Mouse (Mus musculus) C2C12 (cell line): Measurements from ENCODE around the gene Robo1. TPM values are rescaled to one million over a fixed set of nuclear protein-coding genes. Genes with fewer than 3 reads are reported as not detected.

Source experiments
- H3K27me3 ChIP-seq: one replicate; pipeline ENCODE4 v1.6.1; 2011; ENCODE audit not compliant: control insufficient read depth, insufficient read depth, insufficient read length
- H3K36me3 ChIP-seq: one replicate; pipeline ENCODE4 v1.6.1; 2011; ENCODE audit not compliant: control insufficient read depth, insufficient read depth
- H3K4me3 ChIP-seq: one replicate; pipeline ENCODE4 v1.5.1; 2011; ENCODE audit warnings: mild to moderate bottlenecking, control low read depth; ENCODE audit not compliant: poor library complexity, insufficient read depth, severe bottlenecking
- H3K79me2 ChIP-seq: one replicate; pipeline ENCODE4 v1.6.1; 2011; ENCODE audit not compliant: control insufficient read depth, insufficient read depth
- H3K79me3 ChIP-seq: one replicate; pipeline ENCODE4 v1.6.1; 2011; ENCODE audit warnings: low read depth, control low read depth
- H3ac ChIP-seq: one replicate; pipeline ENCODE3; 2011; ENCODE audit warnings: low read depth; ENCODE audit not compliant: control insufficient read depth, insufficient read length
- CEBPB ChIP-seq: IDR thresholded peaks from one replicate; pipeline ENCODE4 v1.6.1; 2011; ENCODE audit warnings: low read depth, mild to moderate bottlenecking, control low read depth, moderate library complexity
- CTCF ChIP-seq: IDR thresholded peaks from one replicate; pipeline ENCODE4 v1.5.1; 2011; ENCODE audit not compliant: control insufficient read depth, insufficient read depth, insufficient read length
- FOSL1 ChIP-seq: IDR thresholded peaks from one replicate; pipeline ENCODE4 v1.8.0; 2011; ENCODE audit warnings: mild to moderate bottlenecking, low read length; ENCODE audit not compliant: poor library complexity, insufficient read depth, severe bottlenecking
- MAX ChIP-seq: IDR thresholded peaks from one replicate; pipeline ENCODE4 v1.6.1; 2011; ENCODE audit warnings: mild to moderate bottlenecking, control low read depth
- MYOD1 ChIP-seq: IDR thresholded peaks from one replicate; pipeline ENCODE4 v1.6.1; 2011; ENCODE audit warnings: low read depth; ENCODE audit not compliant: control insufficient read depth, insufficient read length
- MYOG ChIP-seq: IDR thresholded peaks from one replicate; pipeline ENCODE4 v1.6.1; 2011; ENCODE audit not compliant: control insufficient read depth, insufficient read length; ENCODE audit errors: extremely low read depth
- USF1 ChIP-seq: IDR thresholded peaks from one replicate; pipeline ENCODE4 v1.6.1; 2011; ENCODE audit warnings: low read depth, mild to moderate bottlenecking, control low read depth, moderate library complexity
- polyA plus RNA-seq: library from polyadenylated mRNA; unstranded; fragments of >200 nt; fragmentation: generic; extraction: Trizol; gene quantifications from one replicate; pipeline ENCODE4 v1.2.1, GENCODE M21; 2012; ENCODE audit warnings: missing spikeins

Robo1 gene
- polyA plus RNA-seq, 1 experiment = 6.5 TPM

DNA sequence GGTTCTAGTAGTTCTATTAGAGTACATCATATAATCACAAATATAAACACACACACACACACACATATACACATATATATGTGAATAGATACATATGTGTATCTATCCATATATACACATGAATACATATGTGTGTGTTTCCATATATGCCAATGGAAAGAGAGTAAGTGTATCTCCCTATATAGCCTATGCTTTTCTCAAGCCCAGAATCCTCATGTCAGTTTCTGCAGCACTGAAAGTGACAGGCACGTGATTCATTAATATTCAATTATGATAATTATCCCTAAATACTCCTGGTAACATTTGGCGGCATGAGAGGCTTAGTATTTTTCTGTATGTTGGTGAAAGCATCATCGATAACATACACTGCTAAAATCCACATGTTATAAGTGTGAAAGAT lies 20.5 kb downstream of the Robo1 start:
- Histone ChIP-seq H3K4me3 (no peak overlapping the region), H3K36me3 (no peaks in the 10 kb centered on the region), H3K79me3 (no peaks in the 10 kb centered on the region), H3ac (no peak overlapping the region), H3K27me3 (no peaks in the 10 kb centered on the region), H3K79me2 (no peaks in the 10 kb centered on the region)
- TF ChIP-seq MYOG = no peak
- TF ChIP-seq CTCF = no peak
- no peak for TF ChIP-seq CEBPB
- no peak for TF ChIP-seq MAX

- Histone ChIP-seq H3K27me3 (no peaks in the 10 kb centered on the region), H3K36me3 (no peaks in the 10 kb centered on the region), H3K79me3 (no peaks in the 10 kb centered on the region), H3K4me3 (no peak overlapping the region), H3K79me2 (no peaks in the 10 kb centered on the region), H3ac (no peak overlapping the region)
- no peak for TF ChIP-seq FOSL1
- no peak for TF ChIP-seq MYOG
- no peak for TF ChIP-seq CTCF
- TF ChIP-seq USF1 = no peak
- no peak for TF ChIP-seq MAX
- no peak for TF ChIP-seq CEBPB
- no peak for TF ChIP-seq MYOD1
Observed at GRCm38 (mm10) chr16:72337757-72338156, 29.7 kb downstream of the Robo1 start.

DNA sequence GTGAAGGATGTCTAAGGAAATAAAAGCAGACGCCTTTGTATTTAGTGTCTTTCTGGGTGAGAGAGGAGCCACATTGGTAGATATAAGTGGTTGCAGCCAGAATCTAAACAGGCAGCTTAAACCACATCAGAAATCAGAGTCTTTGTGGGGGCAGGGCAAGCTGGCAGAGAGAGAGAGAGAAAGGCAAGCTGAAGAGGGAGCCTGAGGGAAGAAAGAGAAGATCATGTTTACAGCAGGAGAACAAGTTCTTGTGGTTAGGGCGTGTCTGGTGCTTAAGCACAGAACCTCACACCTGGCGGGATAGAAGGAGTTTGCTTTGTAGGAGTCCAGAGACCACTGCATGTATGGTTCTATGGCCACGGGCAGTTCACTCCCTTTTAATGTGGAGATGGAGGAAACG lies 42.3 kb downstream of the Robo1 start:
- Histone ChIP-seq H3K79me3 (no peaks in the 10 kb centered on the region), H3K79me2 (no peaks in the 10 kb centered on the region), H3ac (no peak overlapping the region), H3K4me3 (no peak overlapping the region), H3K27me3 (no peaks in the 10 kb centered on the region), H3K36me3 (no peaks in the 10 kb centered on the region)
- TF ChIP-seq MYOD1 (no peak), MAX (no peak), CTCF (no peak), CEBPB (no peak), USF1 (no peak), FOSL1 (no peak), MYOG (no peak)

GRCm38 (mm10) chr16:72356515-72357357 lies 48.6 kb downstream of the Robo1 start:
- TF ChIP-seq MYOG = no peak
- TF ChIP-seq CEBPB = no peak
- no peak for TF ChIP-seq FOSL1
- no peak for TF ChIP-seq MYOD1
- TF ChIP-seq USF1 = no peak
- TF ChIP-seq CTCF = no peak
- TF ChIP-seq MAX = no peak
- Histone ChIP-seq H3K79me2 (no peaks in the 10 kb centered on the region), H3ac (no peak overlapping the region), H3K79me3 (no peaks in the 10 kb centered on the region), H3K4me3 (no peak overlapping the region), H3K36me3 (no peaks in the 10 kb centered on the region), H3K27me3 (no peaks in the 10 kb centered on the region)

DNA sequence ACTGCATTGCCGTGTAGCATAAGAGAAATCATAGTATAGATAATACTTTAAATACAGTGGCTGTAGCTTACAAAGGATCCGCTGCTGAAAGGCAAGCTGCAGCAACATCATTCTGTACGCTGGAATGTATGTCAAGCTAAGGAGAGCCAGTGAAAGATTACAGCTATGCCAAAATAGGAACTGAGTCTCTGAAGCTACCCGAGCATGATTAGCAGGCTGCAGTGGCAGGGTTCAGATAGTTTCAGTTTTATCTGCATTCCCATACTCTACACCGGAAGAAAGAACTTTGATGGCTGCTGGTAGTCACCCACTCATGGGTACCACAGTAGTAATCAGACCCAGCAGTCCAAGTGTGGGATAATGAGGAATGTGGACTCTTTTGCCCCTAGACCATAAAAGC lies 68.8 kb downstream of the Robo1 start:
- Histone ChIP-seq H3K36me3 (no peaks in the 10 kb centered on the region), H3K79me3 (no peaks in the 10 kb centered on the region), H3K27me3 (no peaks in the 10 kb centered on the region), H3K79me2 (no peaks in the 10 kb centered on the region), H3K4me3 (no peak overlapping the region), H3ac (no peak overlapping the region)
- TF ChIP-seq CEBPB (no peak), MYOD1 (no peak), MYOG (no peak), USF1 (no peak), FOSL1 (no peak), CTCF (no peak), MAX (no peak)

- Histone ChIP-seq H3K79me2 (no peaks in the 10 kb centered on the region), H3K79me3 (no peaks in the 10 kb centered on the region), H3ac (no peak overlapping the region), H3K36me3 (no peaks in the 10 kb centered on the region), H3K27me3 (no peaks in the 10 kb centered on the region), H3K4me3 (no peak overlapping the region)
- TF ChIP-seq MYOG (no peak), USF1 (no peak), FOSL1 (no peak), MYOD1 (no peak), CTCF (no peak), CEBPB (no peak), MAX (no peak)
Observed at GRCm38 (mm10) chr16:72381819-72382218, 73.7 kb downstream of the Robo1 start.
